Mouse (Mus musculus) embryonic facial prominence, embryonic 11.5 days (tissue): Measurements from ENCODE around the gene Spata5. TPM values are rescaled to one million over a fixed set of nuclear protein-coding genes. Genes with fewer than 3 reads are reported as not detected.

Source experiments
- ATAC-seq: fragments of 200-750 bp; cut with Nextera tagmentation; replicated peaks from 2 replicates; pipeline ENCODE4 v1.8.0; 2017; ENCODE audit warnings: low read depth; ENCODE audit not compliant: insufficient number of reproducible peaks, low FRiP score, low TSS enrichment
- DNase-seq: peaks from one replicate; pipeline ENCODE4 v3.0.0-alpha.2; 2015; ENCODE audit warnings: low spot score
- H3K27ac ChIP-seq: fragments of 300-500 bp; sonication (generic); replicated peaks from 2 replicates; pipeline ENCODE4 v1.5.1; 2014; ENCODE audit warnings: mild to moderate bottlenecking, low read depth, low read length, control low read depth
- H3K27me3 ChIP-seq: fragments of 300-500 bp; sonication (generic); 2 replicates; pipeline ENCODE4 v1.6.1; 2014; ENCODE audit warnings: mild to moderate bottlenecking, low read length, moderate library complexity, mixed read lengths; ENCODE audit not compliant: control insufficient read depth, insufficient read depth
- H3K36me3 ChIP-seq: fragments of 300-500 bp; sonication (generic); replicated peaks from 2 replicates; pipeline ENCODE4 v1.6.1; 2014; ENCODE audit warnings: low read depth, mild to moderate bottlenecking, low read length, moderate library complexity, mixed read lengths; ENCODE audit not compliant: control insufficient read depth, insufficient read depth
- H3K4me1 ChIP-seq: fragments of 300-500 bp; sonication (generic); 2 replicates; pipeline ENCODE4 v1.6.1; 2014; ENCODE audit warnings: low read length, mixed read lengths; ENCODE audit not compliant: control insufficient read depth, insufficient read depth
- H3K4me2 ChIP-seq: fragments of 300-500 bp; sonication (generic); 2 replicates; pipeline ENCODE4 v1.6.1; 2014; ENCODE audit warnings: low read depth, mild to moderate bottlenecking, control low read depth, low read length, moderate library complexity
- H3K4me3 ChIP-seq: fragments of 300-500 bp; sonication (generic); 2 replicates; pipeline ENCODE4 v1.5.1; 2014; ENCODE audit warnings: low read depth, low read length, control low read depth
- H3K9ac ChIP-seq: fragments of 300-500 bp; sonication (generic); replicated peaks from 2 replicates; pipeline ENCODE4 v1.6.1; 2014; ENCODE audit warnings: mild to moderate bottlenecking, control low read depth, low read length
- H3K9me3 ChIP-seq: fragments of 300-500 bp; sonication (generic); replicated peaks from 2 replicates; pipeline ENCODE4 v1.6.1; 2016; ENCODE audit warnings: mild to moderate bottlenecking, low read length, inconsistent platforms, mixed read lengths; ENCODE audit not compliant: control insufficient read depth
- WGBS: fragments of 180-500 bp; shearing (Covaris S2); extraction: QIAGEN DNeasy Blood & Tissue Kit; methylation state at CpG from one replicate; pipeline ENCODE4 v1.1.7; 2014; 5-methylcytosine and 5-hydroxymethylcytosine counted together
- polyA plus RNA-seq: library from polyadenylated mRNA; unstranded; fragments of >200 nt; fragmentation: Nextera tagmentation; extraction: Ambion mirVana; gene quantifications from 2 replicates; pipeline ENCODE4 v1.2.1, GENCODE M21; 2014

Spata5 gene
- polyA plus RNA-seq, 1 experiment from 2014 or later: 57.6 TPM

DNA sequence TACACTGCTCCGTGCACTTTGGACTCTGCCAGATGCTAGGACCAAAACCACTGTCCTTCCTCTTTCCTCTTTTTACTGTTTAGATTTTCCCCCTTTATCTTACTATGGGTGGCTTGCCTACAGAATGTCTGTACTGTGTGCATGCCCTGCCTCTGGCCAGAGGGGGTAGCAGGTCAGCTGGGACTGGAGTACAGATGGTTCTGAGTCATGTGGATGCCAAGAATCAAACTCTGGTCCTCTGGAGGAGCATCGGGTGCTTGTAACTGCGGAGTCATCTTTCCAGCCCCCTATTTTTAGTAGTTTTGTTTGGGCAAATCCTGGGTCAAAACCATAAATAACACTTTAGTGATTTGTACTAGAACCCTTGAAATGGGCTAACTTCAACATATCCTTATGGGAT is 6.2 kb upstream of the Spata5 start:
- no peak for ATAC-seq
- WGBS: 94% methylated on average over 3 of the region's 3 CpGs
- H3K27me3 ChIP-seq: no peaks in the 10 kb centered on the region

DNA sequence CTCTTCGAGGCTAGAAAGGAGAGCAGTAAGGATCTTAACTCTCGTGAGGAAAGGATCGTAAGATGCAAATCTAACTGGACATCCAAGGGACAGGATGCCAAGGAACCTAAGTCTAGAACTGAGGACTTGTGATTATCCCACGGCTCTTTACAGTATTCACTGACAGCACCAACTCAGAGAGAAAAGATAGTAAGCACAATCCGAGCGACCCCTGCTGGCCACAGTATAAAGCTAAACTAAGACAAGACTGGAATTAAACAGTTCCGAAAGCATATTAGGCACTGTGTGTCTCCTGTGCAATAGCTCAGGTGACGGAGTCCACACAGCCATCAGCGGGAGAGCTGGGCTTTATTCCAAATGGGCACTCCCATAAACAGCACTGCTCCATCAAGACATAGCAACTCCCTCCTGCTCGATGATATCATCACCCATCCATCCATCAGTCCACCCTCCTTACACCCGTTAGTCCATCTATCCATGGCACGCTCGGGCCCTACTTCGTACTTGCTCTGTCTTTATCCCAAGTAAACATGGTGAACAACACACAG is 5.2 kb upstream of the Spata5 start:
- ATAC-seq (no peak), DNase-seq (peak; percentile 87)
- no peaks in the 10 kb centered on the region for H3K4me1 ChIP-seq
- no peaks in the 10 kb centered on the region for H3K9me3 ChIP-seq
- H3K4me3 ChIP-seq: no peak overlapping the region
- H3K9ac ChIP-seq: no peak overlapping the region
- H3K27ac ChIP-seq: no peak overlapping the region
- 55% methylated on average over 14 of the region's 14 CpGs for WGBS
- no peaks in the 10 kb centered on the region for H3K27me3 ChIP-seq
- no peak overlapping the region for H3K4me2 ChIP-seq
- H3K36me3 ChIP-seq: no peaks in the 10 kb centered on the region

More for the DNA sequence above, 6.2 kb upstream of the Spata5 start:
- H3K36me3 ChIP-seq: no peaks in the 10 kb centered on the region
- no peak overlapping the region for H3K4me3 ChIP-seq
- no peak for DNase-seq
- H3K9me3 ChIP-seq: no peaks in the 10 kb centered on the region
- H3K27ac ChIP-seq: no peak overlapping the region
- H3K9ac ChIP-seq: no peak overlapping the region
- no peak overlapping the region for H3K4me2 ChIP-seq
- H3K4me1 ChIP-seq: no peaks in the 10 kb centered on the region

DNA sequence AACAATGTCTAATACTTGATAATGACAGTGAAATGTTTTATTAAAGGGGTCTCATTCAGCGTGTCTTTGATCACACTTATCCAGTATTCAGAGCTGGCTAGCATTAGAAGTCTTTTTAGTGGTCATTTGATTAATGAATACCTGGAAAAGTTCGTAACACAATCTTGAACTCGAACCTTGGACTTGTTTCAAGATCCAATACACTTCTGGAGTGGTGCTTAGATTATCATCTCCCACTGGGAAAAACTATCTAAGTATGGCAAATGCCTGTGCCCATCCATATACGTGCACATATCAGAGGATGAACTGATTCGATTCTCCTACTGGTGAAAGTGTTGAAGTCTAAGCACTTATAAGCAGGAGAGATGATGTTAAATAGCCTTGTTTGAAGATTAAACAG is 1.4 kb upstream of the Spata5 start:
- no peak for ATAC-seq
- DNase-seq: no peak
- Histone ChIP-seq H3K4me2 (no peak overlapping the region), H3K27me3 (no peaks in the 10 kb centered on the region), H3K9me3 (no peaks in the 10 kb centered on the region), H3K36me3 (no peaks in the 10 kb centered on the region), H3K4me3 (no peak overlapping the region), H3K27ac (no peak overlapping the region), H3K4me1 (0 out of 2 replicates have a peak, but pooled peaks cover 2% of the 10 kb centered on the region), H3K9ac (no peak overlapping the region)
- 88% methylated on average over 5 of the region's 5 CpGs for WGBS

DNA sequence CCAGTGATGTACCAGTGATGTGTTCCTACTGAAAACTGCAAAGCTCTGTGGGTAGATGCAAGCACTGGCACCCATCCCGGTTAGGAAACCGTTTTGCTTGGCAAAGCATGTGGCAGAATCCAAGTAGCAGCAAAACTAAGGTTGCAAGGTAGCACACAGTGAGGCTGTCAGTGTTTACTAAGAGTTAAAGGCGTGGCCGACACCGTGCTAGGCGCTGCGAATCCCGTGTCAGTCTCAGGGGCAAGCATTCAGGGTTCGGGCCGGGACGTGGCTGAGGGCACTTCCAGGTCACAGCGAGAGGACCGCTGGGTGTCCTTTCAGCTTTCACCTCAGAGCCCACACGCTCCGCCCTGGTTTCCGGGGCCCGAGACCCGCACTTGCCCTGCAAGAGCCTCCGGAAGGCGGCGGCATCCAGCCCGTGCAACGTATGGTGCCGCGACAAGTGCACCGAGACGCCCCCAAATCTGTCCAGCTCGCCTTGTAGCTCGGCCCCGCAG is 687 bp upstream of the Spata5 start:
- Histone ChIP-seq H3K4me3 (peak overlapping the region; percentile 96), H3K36me3 (no peaks in the 10 kb centered on the region), H3K4me2 (peak overlapping the region; percentile 81), H3K27me3 (no peaks in the 10 kb centered on the region), H3K9me3 (no peaks in the 10 kb centered on the region), H3K27ac (peak overlapping the region; percentile 67; the same call in 1 of the 2 replicates), H3K9ac (peak overlapping the region; percentile 74), H3K4me1 (0 out of 2 replicates have a peak, but pooled peaks cover 2% of the 10 kb centered on the region)
- ATAC-seq (peak; percentile 7; the same call in 1 of the 2 replicates), DNase-seq (no peak)
- WGBS: under 1% methylated on average over 30 of the region's 30 CpGs

DNA sequence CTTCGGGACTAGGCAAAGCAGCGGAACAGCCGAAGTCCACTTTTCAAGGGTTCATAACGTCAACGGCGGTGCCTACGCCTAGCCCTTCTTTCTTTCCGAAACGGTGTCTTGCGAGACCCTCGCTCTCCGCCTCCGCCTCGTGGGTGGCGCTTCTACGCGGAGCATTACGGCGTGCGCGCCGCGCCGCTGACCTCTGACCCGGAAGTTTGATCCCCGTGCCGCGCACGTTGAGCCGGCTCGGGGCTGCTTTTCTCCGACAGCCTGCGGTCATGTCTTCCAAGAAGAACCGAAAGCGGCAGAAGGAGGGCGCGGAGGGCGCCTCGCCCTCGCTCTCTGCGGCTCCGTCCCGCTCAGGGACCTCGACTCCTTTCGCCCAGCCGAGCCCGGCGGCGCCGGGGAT is 376 bp downstream of the Spata5 start, which contains the start of gene Nudt6:
Gene Nudt6, minus strand, starts transcription at position 140 of the 400 bp plus-strand sequence.
- Histone ChIP-seq H3K4me1 (0 out of 2 replicates have a peak, but pooled peaks cover 2% of the 10 kb centered on the region), H3K4me2 (peak within 1 kb of the TSS; percentile 88), H3K27me3 (no peaks in the 10 kb centered on the region), H3K27ac (peak within 1 kb of the TSS; percentile 85), H3K36me3 (no peaks in the 10 kb centered on the region), H3K9ac (peak within 1 kb of the TSS; percentile 78), H3K4me3 (peak within 1 kb of the TSS; percentile 96), H3K9me3 (no peaks in the 10 kb centered on the region)
- ATAC-seq (peak; percentile 82), DNase-seq (peak; percentile 95)
- WGBS: under 1% methylated on average over 50 of the region's 50 CpGs

DNA sequence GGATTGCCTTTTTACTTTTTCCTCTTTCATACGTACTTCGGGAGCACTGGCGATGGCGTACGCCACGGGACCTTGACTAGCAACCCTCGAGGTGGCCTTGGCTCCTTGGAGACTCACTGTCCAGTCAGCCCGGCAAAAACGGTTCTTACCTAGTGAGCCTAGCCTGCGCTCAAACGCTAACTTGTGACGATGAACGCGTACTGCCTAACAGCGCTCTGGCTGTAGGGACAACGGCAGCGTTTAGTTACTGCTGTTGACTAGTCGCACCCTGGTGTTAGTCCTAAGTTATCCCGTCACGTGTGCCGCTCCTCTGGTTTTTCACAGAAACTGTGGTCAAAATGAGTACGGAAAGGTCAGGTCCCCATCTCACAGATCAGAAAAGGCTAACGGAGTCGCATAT is 945 bp downstream of the Spata5 start:
- peak overlapping the region; percentile 78 for H3K9ac ChIP-seq
- WGBS: under 1% methylated on average over 23 of the region's 24 CpGs
- no peaks in the 10 kb centered on the region for H3K27me3 ChIP-seq
- peak overlapping the region; percentile 96 for H3K4me3 ChIP-seq
- H3K27ac ChIP-seq: peak overlapping the region; percentile 85
- H3K36me3 ChIP-seq: no peaks in the 10 kb centered on the region
- peak; percentile 29 for DNase-seq
- 0 out of 2 replicates have a peak, but pooled peaks cover 2% of the 10 kb centered on the region for H3K4me1 ChIP-seq
- H3K4me2 ChIP-seq: peak overlapping the region; percentile 88
- H3K9me3 ChIP-seq: no peaks in the 10 kb centered on the region
- no peak for ATAC-seq

DNA sequence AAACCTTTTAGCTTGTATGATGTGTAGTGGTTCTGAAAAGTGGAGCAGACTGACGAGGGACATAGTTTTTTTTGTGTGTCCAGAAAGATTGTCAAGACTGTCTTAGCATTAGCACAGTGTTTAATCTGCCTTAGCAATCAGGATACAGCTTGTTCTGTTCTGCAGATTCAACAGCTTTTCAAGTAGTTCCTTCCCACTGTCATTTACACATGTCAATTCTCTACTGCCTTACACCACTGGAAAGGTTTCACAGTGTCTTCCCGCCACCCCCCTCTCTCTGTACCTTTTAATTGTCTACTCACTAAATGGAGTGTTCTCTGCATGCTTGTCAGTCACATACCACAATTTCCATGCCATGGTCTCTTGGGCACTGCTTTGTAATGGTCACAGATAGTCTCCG is 1.5 kb downstream of the Spata5 start:
- Histone ChIP-seq H3K4me3 (peak overlapping the region; percentile 96), H3K36me3 (no peaks in the 10 kb centered on the region), H3K4me2 (peak overlapping the region; percentile 88), H3K9me3 (no peaks in the 10 kb centered on the region), H3K9ac (peak overlapping the region; percentile 78), H3K27me3 (no peaks in the 10 kb centered on the region), H3K27ac (no peak overlapping the region), H3K4me1 (0 out of 2 replicates have a peak, but pooled peaks cover 2% of the 10 kb centered on the region)
- DNase-seq (no peak), ATAC-seq (no peak)
- WGBS: 19% methylated on average over 3 of the region's 3 CpGs

DNA sequence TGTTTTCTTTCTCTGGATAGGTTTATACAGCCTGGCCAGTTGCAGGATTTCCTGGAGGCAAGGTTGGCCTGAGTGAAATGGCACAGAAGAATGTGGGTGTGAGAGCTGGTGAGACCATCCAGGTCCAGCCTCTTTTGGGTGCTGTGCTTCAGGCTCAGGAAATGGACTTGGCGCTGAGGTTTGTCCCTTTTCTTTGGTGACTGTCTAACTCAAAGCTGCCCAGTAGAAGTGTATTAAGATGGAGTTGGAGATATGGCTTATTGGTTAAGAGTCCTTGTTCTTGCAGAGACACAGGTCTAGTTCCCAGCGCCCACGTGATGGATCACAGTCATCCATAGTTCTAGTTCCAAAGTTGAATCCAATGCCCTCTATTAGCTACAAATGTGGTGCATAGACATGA is 6.4 kb downstream of the Spata5 start:
- Histone ChIP-seq H3K4me2 (no peak overlapping the region), H3K9ac (no peak overlapping the region), H3K27me3 (no peaks in the 10 kb centered on the region), H3K4me1 (0 out of 2 replicates have a peak, but pooled peaks cover 2% of the 10 kb centered on the region), H3K9me3 (no peaks in the 10 kb centered on the region), H3K4me3 (no peak overlapping the region), H3K36me3 (no peaks in the 10 kb centered on the region; the same call in 1 of the 2 replicates), H3K27ac (no peak overlapping the region)
- ATAC-seq: no peak
- DNase-seq: no peak
- 97% methylated on average over 3 of the region's 3 CpGs for WGBS
